Mouse (Mus musculus): ENCODE data around the gene Pald1. TPM values are rescaled to one million over a fixed set of nuclear protein-coding genes. Genes with fewer than 3 reads are reported as not detected.

Gene Pald1
- polyA plus RNA-seq, 1 experiment from 2014 or later = 19.5 TPM

- no peak for ATAC-seq (ENCODE audit: insufficient number of reproducible peaks, insufficient read depth, low FRiP score, low read depth)
- no peaks in the 10 kb centered on the region for H3K36me3 ChIP-seq (ENCODE audit: control insufficient read depth, insufficient read depth, low read length)
Observed at GRCm38 (mm10) chr10:61417046-61417445, 33.7 kb upstream of the Pald1 start.

GRCm38 (mm10) chr10:61416561-61416960, 33.2 kb upstream of the Pald1 start:
- Histone ChIP-seq H3K27me3 (ENCODE audit: control insufficient read depth, insufficient read depth, low read length) (peaks cover 45% of the 10 kb centered on the region), H3K4me1 (ENCODE audit: control insufficient read depth in 2 of 2, insufficient read depth in 2 of 2, low read length in 2 of 2) (peaks cover 8 to 18% of the 10 kb centered on the region in 2 experiments), H3K4me2 (ENCODE audit: low read length) (no peak overlapping the region), H3K9me3 (ENCODE audit: control insufficient read depth, low read length) (no peaks in the 10 kb centered on the region), H3K27ac (replicated peaks in 1 of 2; ENCODE audit: control insufficient read depth in 1 of 2, insufficient read depth in 1 of 2, low read depth in 2 of 2, low read length in 2 of 2) (no peak overlapping the region), H3K4me3 (ENCODE audit: control insufficient read depth in 1 of 2, insufficient read depth in 1 of 2, low read depth in 1 of 2, low read length in 2 of 2) (no peak overlapping the region), H3K9ac (ENCODE audit: low read length) (no peak overlapping the region), H3K36me3 (ENCODE audit: control insufficient read depth, insufficient read depth, low read length) (no peaks in the 10 kb centered on the region)
- 47% methylated on average over 7 of the region's 7 CpGs for WGBS
- no peak for ATAC-seq (ENCODE audit: insufficient number of reproducible peaks, insufficient read depth, low FRiP score, low read depth)

More at GRCm38 (mm10) chr10:61417046-61417445, 33.7 kb upstream of the Pald1 start:
- H3K4me1 ChIP-seq (ENCODE audit: control insufficient read depth in 2 of 2, insufficient read depth in 2 of 2, low read length in 2 of 2) = peaks cover 8 to 18% of the 10 kb centered on the region in 2 experiments
- H3K27ac ChIP-seq (replicated peaks in 1 of 2; ENCODE audit: control insufficient read depth in 1 of 2, insufficient read depth in 1 of 2, low read depth in 2 of 2, low read length in 2 of 2) = no peak overlapping the region
- 34% methylated on average over 2 of the region's 2 CpGs for WGBS
- no peaks in the 10 kb centered on the region for H3K9me3 ChIP-seq (ENCODE audit: control insufficient read depth, low read length)
- H3K27me3 ChIP-seq (ENCODE audit: control insufficient read depth, insufficient read depth, low read length) = peaks cover 45% of the 10 kb centered on the region
- no peak overlapping the region for H3K4me2 ChIP-seq (ENCODE audit: low read length)
- H3K4me3 ChIP-seq (ENCODE audit: control insufficient read depth in 1 of 2, insufficient read depth in 1 of 2, low read depth in 1 of 2, low read length in 2 of 2) = no peak overlapping the region
- no peak overlapping the region for H3K9ac ChIP-seq (ENCODE audit: low read length)

GRCm38 (mm10) chr10:61415890-61416289, 32.6 kb upstream of the Pald1 start:
- no peak overlapping the region for H3K9ac ChIP-seq (ENCODE audit: low read length)

GRCm38 (mm10) chr10:61415240-61415639, 31.9 kb upstream of the Pald1 start:
- no peaks in the 10 kb centered on the region for H3K36me3 ChIP-seq (ENCODE audit: control insufficient read depth, insufficient read depth, low read length)
- WGBS = 70% methylated on average over 3 of the region's 3 CpGs
- no peak overlapping the region for H3K4me3 ChIP-seq (ENCODE audit: control insufficient read depth in 1 of 2, insufficient read depth in 1 of 2, low read depth in 1 of 2, low read length in 2 of 2)
- no peaks in the 10 kb centered on the region for H3K9me3 ChIP-seq (ENCODE audit: control insufficient read depth, low read length)
- no peak overlapping the region for H3K9ac ChIP-seq (ENCODE audit: low read length)
- H3K27ac ChIP-seq (replicated peaks in 1 of 2; ENCODE audit: control insufficient read depth in 1 of 2, insufficient read depth in 1 of 2, low read depth in 2 of 2, low read length in 2 of 2) = no peak overlapping the region
- no peak for ATAC-seq (ENCODE audit: insufficient number of reproducible peaks, insufficient read depth, low FRiP score, low read depth)
- H3K4me2 ChIP-seq (ENCODE audit: low read length) = no peak overlapping the region
- peaks cover 8 to 18% of the 10 kb centered on the region in 2 experiments for H3K4me1 ChIP-seq (ENCODE audit: control insufficient read depth in 2 of 2, insufficient read depth in 2 of 2, low read length in 2 of 2)
- H3K27me3 ChIP-seq (ENCODE audit: control insufficient read depth, insufficient read depth, low read length) = peaks cover 44% of the 10 kb centered on the region

More at GRCm38 (mm10) chr10:61415890-61416289, 32.6 kb upstream of the Pald1 start:
- Histone ChIP-seq H3K27ac (replicated peaks in 1 of 2; ENCODE audit: control insufficient read depth in 1 of 2, insufficient read depth in 1 of 2, low read depth in 2 of 2, low read length in 2 of 2) (no peak overlapping the region), H3K4me3 (ENCODE audit: control insufficient read depth in 1 of 2, insufficient read depth in 1 of 2, low read depth in 1 of 2, low read length in 2 of 2) (no peak overlapping the region), H3K9me3 (ENCODE audit: control insufficient read depth, low read length) (no peaks in the 10 kb centered on the region), H3K4me2 (ENCODE audit: low read length) (no peak overlapping the region), H3K4me1 (ENCODE audit: control insufficient read depth in 2 of 2, insufficient read depth in 2 of 2, low read length in 2 of 2) (peaks cover 8 to 18% of the 10 kb centered on the region in 2 experiments), H3K36me3 (ENCODE audit: control insufficient read depth, insufficient read depth, low read length) (no peaks in the 10 kb centered on the region), H3K27me3 (ENCODE audit: control insufficient read depth, insufficient read depth, low read length) (peaks cover 45% of the 10 kb centered on the region)
- WGBS = 25% methylated on average over 8 of the region's 8 CpGs
- ATAC-seq (ENCODE audit: insufficient number of reproducible peaks, insufficient read depth, low FRiP score, low read depth) = no peak

- Histone ChIP-seq H3K9ac (ENCODE audit: low read length) (no peak overlapping the region), H3K4me1 (ENCODE audit: control insufficient read depth in 2 of 2, insufficient read depth in 2 of 2, low read length in 2 of 2) (peaks cover 5 to 13% of the 10 kb centered on the region in 2 experiments), H3K9me3 (ENCODE audit: control insufficient read depth, low read length) (no peaks in the 10 kb centered on the region), H3K4me2 (ENCODE audit: low read length) (peak overlapping the region; percentile 27; the same call in 1 of the 2 replicates), H3K27ac (replicated peaks in 1 of 2; ENCODE audit: control insufficient read depth in 1 of 2, insufficient read depth in 1 of 2, low read depth in 2 of 2, low read length in 2 of 2) (no peak overlapping the region), H3K36me3 (ENCODE audit: control insufficient read depth, insufficient read depth, low read length) (no peaks in the 10 kb centered on the region), H3K27me3 (ENCODE audit: control insufficient read depth, insufficient read depth, low read length) (peaks cover 22% of the 10 kb centered on the region), H3K4me3 (ENCODE audit: control insufficient read depth in 1 of 2, insufficient read depth in 1 of 2, low read depth in 1 of 2, low read length in 2 of 2) (no peak overlapping the region)
- WGBS = 19% methylated on average over 21 of the region's 21 CpGs
- ATAC-seq (ENCODE audit: insufficient number of reproducible peaks, insufficient read depth, low FRiP score, low read depth) = no peak
Observed at GRCm38 (mm10) chr10:61412910-61413625, 29.7 kb upstream of the Pald1 start.

GRCm38 (mm10) chr10:61410193-61410592, 26.9 kb upstream of the Pald1 start:
- 41% methylated on average over 9 of the region's 9 CpGs for WGBS

GRCm38 (mm10) chr10:61409776-61410175, 26.4 kb upstream of the Pald1 start:
- H3K4me3 ChIP-seq (ENCODE audit: control insufficient read depth in 1 of 2, insufficient read depth in 1 of 2, low read depth in 1 of 2, low read length in 2 of 2) = no peak overlapping the region
- H3K36me3 ChIP-seq (ENCODE audit: control insufficient read depth, insufficient read depth, low read length) = no peaks in the 10 kb centered on the region
- 0 out of 2 replicates have a peak, but pooled peaks cover 4% of the 10 kb centered on the region for H3K27me3 ChIP-seq (ENCODE audit: control insufficient read depth, insufficient read depth, low read length)
- H3K4me1 ChIP-seq (ENCODE audit: control insufficient read depth in 2 of 2, insufficient read depth in 2 of 2, low read length in 2 of 2) = peaks cover 7 to 10% of the 10 kb centered on the region in 2 experiments
- H3K9ac ChIP-seq (ENCODE audit: low read length) = no peak overlapping the region
- H3K9me3 ChIP-seq (ENCODE audit: control insufficient read depth, low read length) = no peaks in the 10 kb centered on the region
- no peak overlapping the region for H3K4me2 ChIP-seq (ENCODE audit: low read length)
- no peak for ATAC-seq (ENCODE audit: insufficient number of reproducible peaks, insufficient read depth, low FRiP score, low read depth)
- WGBS = 13% methylated on average over 4 of the region's 4 CpGs
- H3K27ac ChIP-seq (replicated peaks in 1 of 2; ENCODE audit: control insufficient read depth in 1 of 2, insufficient read depth in 1 of 2, low read depth in 2 of 2, low read length in 2 of 2) = no peak overlapping the region

More at GRCm38 (mm10) chr10:61410193-61410592, 26.9 kb upstream of the Pald1 start:
- no peak overlapping the region for H3K27ac ChIP-seq (replicated peaks in 1 of 2; ENCODE audit: control insufficient read depth in 1 of 2, insufficient read depth in 1 of 2, low read depth in 2 of 2, low read length in 2 of 2)
- no peak overlapping the region for H3K4me2 ChIP-seq (ENCODE audit: low read length)
- H3K27me3 ChIP-seq (ENCODE audit: control insufficient read depth, insufficient read depth, low read length) = 0 out of 2 replicates have a peak, but pooled peaks cover 4% of the 10 kb centered on the region
- peaks cover 7 to 10% of the 10 kb centered on the region in 2 experiments for H3K4me1 ChIP-seq (ENCODE audit: control insufficient read depth in 2 of 2, insufficient read depth in 2 of 2, low read length in 2 of 2)
- ATAC-seq (ENCODE audit: insufficient number of reproducible peaks, insufficient read depth, low FRiP score, low read depth) = no peak
- H3K9ac ChIP-seq (ENCODE audit: low read length) = no peak overlapping the region
- H3K4me3 ChIP-seq (ENCODE audit: control insufficient read depth in 1 of 2, insufficient read depth in 1 of 2, low read depth in 1 of 2, low read length in 2 of 2) = no peak overlapping the region
- no peaks in the 10 kb centered on the region for H3K36me3 ChIP-seq (ENCODE audit: control insufficient read depth, insufficient read depth, low read length)
- H3K9me3 ChIP-seq (ENCODE audit: control insufficient read depth, low read length) = no peaks in the 10 kb centered on the region
